9 mouse cellular contexts compared by ENCODE assay signal in the genomic region with DNA sequence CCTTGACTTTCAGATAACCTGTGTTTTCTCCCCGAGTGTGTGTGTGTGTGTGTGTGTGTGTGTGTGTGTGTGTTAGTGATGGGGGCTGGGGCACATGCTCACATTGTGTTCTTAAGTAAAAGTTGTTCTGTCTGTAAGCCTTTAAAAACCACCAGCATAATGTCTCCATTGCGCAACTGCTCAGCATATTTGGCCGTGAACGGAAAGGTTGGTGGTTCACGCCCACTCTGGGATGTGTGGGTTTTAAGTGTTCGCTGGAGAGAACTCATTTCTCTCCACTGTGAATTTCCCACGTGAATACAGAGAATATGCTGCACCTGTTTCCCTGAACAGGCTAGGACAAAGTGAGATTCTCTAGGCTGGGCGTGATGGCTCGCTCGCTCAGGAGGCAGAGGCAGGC.
DNase-seq lines count a peak whose midpoint lies in the region; ATAC-seq and TF ChIP-seq lines count a peak whose summit lies in the region.
"Had no signal": no experiment of that assay in that cellular context is flagged by ENCODE, and none has a peak within 500 bp of the region (broad histone marks: within the 10 kb centered on the region; RNA-seq: fewer than 3 reads in every experiment).

No protein-coding gene starts in this region.

- H3K9me3 ChIP-seq in lung, embryonic 14.5 days (ENCODE audit: low read depth, low read length) = no peaks in the 10 kb centered on the region
- no peaks in the 10 kb centered on the region for H3K9me3 ChIP-seq in limb, embryonic 12.5 days
- no peaks in the 10 kb centered on the region for H3K9me3 ChIP-seq in stomach, embryonic 14.5 days (ENCODE audit: control insufficient read depth, low read depth, low read length)

- DNase-seq in frontal cortex, postnatal 36 days (ENCODE audit: low spot score in 2 of 2) = peak; percentile 55 to 70
- no peak for DNase-seq in frontal cortex, postnatal 14 days (ENCODE audit: low spot score in 2 of 2)
- DNase-seq in lung, embryonic 14.5 days = no peak
- DNase-seq in lung, postnatal 4 days = no peak
- no peak for DNase-seq in spleen, adult 12 weeks (ENCODE audit: low spot score)
- DNase-seq in urinary bladder, postnatal 4 days (ENCODE audit: low spot score in 2 of 2) = no peak

- WGBS in lung, embryonic 14.5 days = 70% methylated on average over 10 of the region's 10 CpGs
- 82% methylated on average over 10 of the region's 10 CpGs for WGBS in limb, embryonic 12.5 days
- WGBS in stomach, embryonic 14.5 days = 68% methylated on average over 10 of the region's 10 CpGs

- H3K27me3 ChIP-seq in lung, embryonic 14.5 days (ENCODE audit: insufficient read depth, low read length) = no peaks in the 10 kb centered on the region
- peaks cover 13% of the 10 kb centered on the region; the same call in 1 of the 2 replicates for H3K27me3 ChIP-seq in limb, embryonic 12.5 days
- H3K27me3 ChIP-seq in stomach, embryonic 14.5 days (ENCODE audit: control insufficient read depth, insufficient read depth, low read length) = no peaks in the 10 kb centered on the region

- peaks cover 9% of the 10 kb centered on the region for H3K4me1 ChIP-seq in lung, embryonic 14.5 days (ENCODE audit: insufficient read depth)
- peaks cover 32% of the 10 kb centered on the region for H3K4me1 ChIP-seq in limb, embryonic 12.5 days (replicated peaks)
- peaks cover 31% of the 10 kb centered on the region for H3K4me1 ChIP-seq in stomach, embryonic 14.5 days (ENCODE audit: control insufficient read depth, insufficient read depth, low read length)

- TF ChIP-seq CTCF in lung, embryonic 14.5 days (IDR thresholded peaks at IDR 0.05; ENCODE audit: low read depth) = no peak

- H3K27ac ChIP-seq in lung, embryonic 14.5 days (ENCODE audit: low read depth) = 0 out of 2 replicates have a peak overlapping the region, but pooled peaks have one; percentile 76
- no peak overlapping the region; the same call in 1 of the 2 replicates for H3K27ac ChIP-seq in limb, embryonic 12.5 days
- H3K27ac ChIP-seq in stomach, embryonic 14.5 days (ENCODE audit: low read length) = peak overlapping the region; percentile 87

- peaks cover 7% of the 10 kb centered on the region; the same call in 1 of the 2 replicates for H3K36me3 ChIP-seq in lung, embryonic 14.5 days (ENCODE audit: insufficient read depth)
- H3K36me3 ChIP-seq in limb, embryonic 12.5 days = no peaks in the 10 kb centered on the region
- H3K36me3 ChIP-seq in stomach, embryonic 14.5 days (ENCODE audit: control insufficient read depth, insufficient read depth, low read length) = peaks cover 17% of the 10 kb centered on the region

- peak overlapping the region; percentile 61 for H3K4me2 ChIP-seq in lung, embryonic 14.5 days
- H3K4me2 ChIP-seq in limb, embryonic 12.5 days = peak overlapping the region; percentile 55
- peak overlapping the region; percentile 44 for H3K4me2 ChIP-seq in stomach, embryonic 14.5 days (replicated peaks; ENCODE audit: low read depth, low read length)

- H3K9ac ChIP-seq in lung, embryonic 14.5 days = no peak overlapping the region
- H3K9ac ChIP-seq in limb, embryonic 12.5 days (replicated peaks) = no peak overlapping the region
- no peak overlapping the region for H3K9ac ChIP-seq in stomach, embryonic 14.5 days (replicated peaks; ENCODE audit: low read depth, low read length)

- ATAC-seq in lung, embryonic 14.5 days (ENCODE audit: insufficient read depth) = no peak
- ATAC-seq in limb, embryonic 12.5 days (ENCODE audit: insufficient number of reproducible peaks, insufficient read depth, low FRiP score, low TSS enrichment, low read depth) = no peak
- ATAC-seq in stomach, embryonic 14.5 days (ENCODE audit: insufficient number of reproducible peaks, insufficient read depth, low FRiP score, low read depth) = no peak

- H3K4me3 ChIP-seq in lung, embryonic 14.5 days (ENCODE audit: low read depth, low read length) = peak overlapping the region; percentile 27; the same call in 1 of the 2 replicates
- H3K4me3 ChIP-seq in limb, embryonic 12.5 days (replicated peaks) = no peak overlapping the region
- H3K4me3 ChIP-seq in stomach, embryonic 14.5 days (ENCODE audit: low read depth, low read length) = peak overlapping the region; percentile 25
- H3K4me3 ChIP-seq: erythroblast, embryonic 14.5 days had no signal

Comparison
In these comparisons a context has a peak if more than half of its experiments do, and no peak if none do; other contexts are left out.
1. DNase-seq: peak in frontal cortex, postnatal 36 days (2 of 2); none in frontal cortex, postnatal 14 days (0 of 2), lung, embryonic 14.5 days (single experiment), lung, postnatal 4 days (0 of 2), spleen, adult 12 weeks (single experiment) and urinary bladder, postnatal 4 days (0 of 2).
2. Peak in every context shown above with its lines, with median percentiles within 50 percentile points of each other: H3K4me2 ChIP-seq.